Mouse (Mus musculus) heart, postnatal 10 days (tissue): Measurements from ENCODE around the gene Arhgap8. TPM values are rescaled to one million over a fixed set of nuclear protein-coding genes. Genes with fewer than 3 reads are reported as not detected.
"Not testable (repeated sequence)": the region's sequence is repeated elsewhere in the genome, so short reads cannot be mapped to it uniquely, and the experiment has no call there.

Experiments
- DNase-seq, 2 experiments: peaks; one replicate each; pipeline ENCODE4 v3.0.0; 2021
- intact Hi-C: fragments of 180-260 bp; cut with DNase I; formaldehyde crosslinking; loops from one replicate; pipeline ENCODE4 v1.15.1; 2025
- total RNA-seq, 2 experiments: library from RNA; stranded (reverse); gene quantifications; 2 replicates each; pipeline ENCODE4 v1.2.3; 2021

Gene Arhgap8
- total RNA-seq, 2 experiments from 2014 or later, result 1.6 to 2.0 TPM

- no peak for DNase-seq
- intact Hi-C loops, result no loop called here
These were observed 23.8 kb upstream of the Arhgap8 start for GRCm38 (mm10) chr15:84696021-84696420.

- peak; percentile 84 to 86 for DNase-seq
- intact Hi-C loops, result no loop called here
These were observed 22.2 kb upstream of the Arhgap8 start for GRCm38 (mm10) chr15:84697611-84698011.

GRCm38 (mm10) chr15:84698189-84698588 lies 21.7 kb upstream of the Arhgap8 start:
- DNase-seq, result no peak
- intact Hi-C loops, result no loop called here

GRCm38 (mm10) chr15:84700147-84700794 lies 19.6 kb upstream of the Arhgap8 start:
- peak; percentile 67 to 83 for DNase-seq
- intact Hi-C loops, result loop anchor here (1.0 kb wide), 1 partner anchor 29 kb away; no protein-coding TSS in a partner anchor

- intact Hi-C loops, result no loop called here
- peak; percentile 72 to 81 for DNase-seq
These were observed 17.9 kb upstream of the Arhgap8 start for GRCm38 (mm10) chr15:84701947-84702346.

- intact Hi-C loops, result no loop called here
- DNase-seq, result no peak
These were observed 17.2 kb upstream of the Arhgap8 start for GRCm38 (mm10) chr15:84702391-84703345.

- intact Hi-C loops, result no loop called here
These were observed 15.9 kb upstream of the Arhgap8 start for GRCm38 (mm10) chr15:84703992-84704391.

GRCm38 (mm10) chr15:84705351-84705901 lies 14.4 kb upstream of the Arhgap8 start:
- no peak for DNase-seq
- intact Hi-C loops, result no loop called here

More at GRCm38 (mm10) chr15:84703992-84704391, 15.9 kb upstream of the Arhgap8 start:
- DNase-seq, result no peak

GRCm38 (mm10) chr15:84706983-84707619 lies 12.8 kb upstream of the Arhgap8 start:
- intact Hi-C loops, result no loop called here

GRCm38 (mm10) chr15:84712566-84713405 lies 7.1 kb upstream of the Arhgap8 start:
- DNase-seq, result peak; percentile 47 to 65
- intact Hi-C loops, result no loop called here

More at GRCm38 (mm10) chr15:84706983-84707619, 12.8 kb upstream of the Arhgap8 start:
- no peak for DNase-seq

GRCm38 (mm10) chr15:84714730-84715129 lies 5.1 kb upstream of the Arhgap8 start:
- peak; percentile 91 to 92 for DNase-seq
- intact Hi-C loops, result no loop called here

GRCm38 (mm10) chr15:84715132-84715531 lies 4.7 kb upstream of the Arhgap8 start:
- no peak for DNase-seq
- intact Hi-C loops, result no loop called here

- DNase-seq, intact Hi-C loops: not testable (repeated sequence)
These were observed 2.1 kb upstream of the Arhgap8 start for GRCm38 (mm10) chr15:84717570-84718270.

- intact Hi-C loops, result no loop called here
- no peak for DNase-seq
These were observed 1.1 kb upstream of the Arhgap8 start for GRCm38 (mm10) chr15:84718785-84719184.

GRCm38 (mm10) chr15:84720291-84721204 lies 696 bp downstream of the Arhgap8 start:
- intact Hi-C loops, result no loop called here
- peak in 1 of 2 experiments; percentile 49 for DNase-seq

- intact Hi-C loops, DNase-seq: not testable (repeated sequence)
These were observed 3.8 kb downstream of the Arhgap8 start for GRCm38 (mm10) chr15:84723656-84724055.

- intact Hi-C loops, result no loop called here
- no peak for DNase-seq
These were observed 4.3 kb downstream of the Arhgap8 start for GRCm38 (mm10) chr15:84724199-84724598.

GRCm38 (mm10) chr15:84729685-84730084 lies 9.8 kb downstream of the Arhgap8 start:
- intact Hi-C loops, result no loop called here
- peak; percentile 57 to 62 for DNase-seq
